Mouse (Mus musculus) brain, embryonic 14.5 days (tissue): ENCODE data around the gene En2. TPM values are rescaled to one million over a fixed set of nuclear protein-coding genes. Genes with fewer than 3 reads are reported as not detected.

Experiments
- DNase-seq: peaks from one replicate; pipeline ENCODE4 v3.0.0-alpha.2; 2011; ENCODE audit warnings: low read depth
- CTCF ChIP-seq: fragments of 200-500 bp; IDR thresholded peaks from 2 replicates; pipeline ENCODE4 v1.5.1; 2012; ENCODE audit warnings: inconsistent platforms, mild to moderate bottlenecking, moderate library complexity, borderline replicate concordance; ENCODE audit not compliant: insufficient read depth, insufficient read length; ENCODE audit errors: extremely low read depth
- POLR2A ChIP-seq: fragments of 200-500 bp; IDR thresholded peaks from 2 replicates; pipeline ENCODE4 v1.6.1; 2012; ENCODE audit warnings: mild to moderate bottlenecking, inconsistent platforms, borderline replicate concordance; ENCODE audit not compliant: poor library complexity, insufficient read depth, insufficient read length, severe bottlenecking; ENCODE audit errors: extremely low read depth
- polyA plus RNA-seq: library from polyadenylated mRNA; depleted of rRNA; stranded (reverse); fragments of >200 nt; gene quantifications from 2 replicates; pipeline ENCODE4 v1.2.3, GENCODE M21; 2012; rRNA removed

The En2 gene
- polyA plus RNA-seq, result 16.2 and 30.9 TPM in 2 replicates

GRCm38 (mm10) chr5:28165358-28166255 is at the start of gene En2:
TSS of gene En2 (plus strand) at chr5:28165694.
- no peak for TF ChIP-seq CTCF
- TF ChIP-seq POLR2A, result no peak
- peak; percentile 95 for DNase-seq

- TF ChIP-seq CTCF (no peak), POLR2A (no peak)
- DNase-seq, result peak; percentile 28
Observed at GRCm38 (mm10) chr5:28117251-28117880, 48.1 kb upstream of the En2 start.

DNA sequence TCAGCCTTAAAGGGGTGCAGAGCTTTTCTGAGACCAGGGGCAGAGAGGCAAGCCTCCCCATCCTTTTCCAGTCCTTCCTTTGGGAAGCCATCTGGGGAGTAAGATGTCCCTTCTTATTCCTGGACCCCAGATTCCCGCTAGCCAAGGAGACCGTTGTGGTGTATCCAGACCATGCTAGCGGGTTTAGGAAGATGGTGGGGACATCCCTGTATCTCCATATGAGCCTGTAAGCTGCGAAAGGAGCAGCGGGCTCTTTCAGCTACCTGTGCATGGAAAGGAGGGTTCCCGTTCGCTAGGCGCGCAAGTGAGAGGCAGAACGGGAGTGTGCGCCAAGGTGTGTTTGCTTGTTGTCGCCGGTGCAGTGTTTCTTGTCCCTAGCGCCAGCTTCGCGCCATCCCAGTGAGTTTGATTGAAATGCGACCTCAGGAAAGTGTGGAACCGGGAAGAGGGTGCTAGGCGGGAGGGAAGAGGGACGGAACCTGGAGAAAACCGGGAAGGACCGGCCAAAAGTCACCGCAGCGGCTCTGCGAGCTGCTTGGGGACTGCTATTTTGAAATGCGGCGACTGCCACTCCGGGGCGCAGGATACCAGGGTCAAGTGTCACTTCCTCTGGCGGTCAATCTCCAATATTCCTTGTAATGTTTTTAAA is 47.5 kb upstream of the En2 start:
- no peak for TF ChIP-seq CTCF
- no peak for TF ChIP-seq POLR2A
- DNase-seq, result peak; percentile 36

DNA sequence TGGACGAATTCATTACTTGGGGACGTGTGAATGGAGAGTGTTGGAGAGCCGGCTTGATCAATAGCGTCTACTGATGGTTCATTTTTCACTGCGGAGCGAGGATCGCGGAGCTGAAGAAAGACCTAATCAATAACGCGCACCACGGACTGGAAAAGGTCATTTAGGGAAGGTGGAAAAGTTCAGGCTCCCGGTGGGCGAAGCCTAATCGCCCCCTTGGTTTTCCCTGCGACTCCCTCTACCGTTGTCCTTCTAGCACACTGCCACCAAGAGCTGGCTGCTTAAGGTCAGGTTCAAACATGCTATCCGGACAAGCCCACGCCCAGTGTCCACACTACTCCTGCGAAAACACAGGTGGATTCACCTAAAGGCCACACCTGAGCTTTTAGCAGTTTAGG is 47.0 kb upstream of the En2 start:
- no peak for DNase-seq
- TF ChIP-seq CTCF, result no peak

DNA sequence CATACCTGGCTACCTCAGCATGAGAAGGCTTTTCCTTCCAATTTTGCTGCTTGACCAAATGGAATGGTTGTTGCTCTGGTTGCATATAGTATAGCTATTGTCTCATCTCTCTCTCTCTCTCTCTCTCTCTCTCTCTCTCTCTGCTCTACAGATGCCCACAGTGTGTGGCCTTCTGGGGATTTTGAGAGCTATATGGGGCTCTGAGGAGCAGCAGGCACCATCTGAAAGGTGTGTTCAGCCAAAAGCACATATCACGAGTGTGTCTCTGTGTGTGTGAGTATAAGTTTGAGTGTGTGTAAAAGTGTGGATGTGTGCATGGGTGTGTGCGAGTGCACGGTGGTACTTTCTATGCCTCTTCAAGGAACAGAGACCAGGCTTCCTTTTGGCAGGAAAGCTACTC is 45.9 kb upstream of the En2 start:
- TF ChIP-seq POLR2A (no peak), CTCF (no peak)
- DNase-seq, result peak; percentile 8

- TF ChIP-seq CTCF, result peak; percentile 69
- TF ChIP-seq POLR2A, result no peak
- DNase-seq, result peak; percentile 90
Observed at GRCm38 (mm10) chr5:28122491-28123454, 42.7 kb upstream of the En2 start.

DNA sequence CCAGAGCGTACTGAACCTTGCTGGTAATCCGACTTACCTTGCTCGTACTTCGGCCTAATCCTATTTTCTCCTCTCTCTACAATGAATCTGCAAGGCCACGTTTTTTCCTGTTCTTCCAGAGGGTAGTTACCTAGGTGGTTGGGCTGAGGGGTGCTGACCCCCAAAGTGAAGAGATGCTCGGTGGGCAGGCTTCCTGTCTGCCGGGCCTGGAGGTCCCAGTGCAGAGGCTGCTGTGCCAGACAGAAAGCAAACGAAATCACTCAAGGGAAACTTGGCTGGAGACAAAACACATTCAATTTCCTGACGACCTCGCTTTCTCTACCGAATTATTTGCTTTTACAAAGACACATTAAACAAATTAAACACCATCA is 42.1 kb upstream of the En2 start:
- TF ChIP-seq CTCF (no peak), POLR2A (no peak)
- DNase-seq, result no peak

DNA sequence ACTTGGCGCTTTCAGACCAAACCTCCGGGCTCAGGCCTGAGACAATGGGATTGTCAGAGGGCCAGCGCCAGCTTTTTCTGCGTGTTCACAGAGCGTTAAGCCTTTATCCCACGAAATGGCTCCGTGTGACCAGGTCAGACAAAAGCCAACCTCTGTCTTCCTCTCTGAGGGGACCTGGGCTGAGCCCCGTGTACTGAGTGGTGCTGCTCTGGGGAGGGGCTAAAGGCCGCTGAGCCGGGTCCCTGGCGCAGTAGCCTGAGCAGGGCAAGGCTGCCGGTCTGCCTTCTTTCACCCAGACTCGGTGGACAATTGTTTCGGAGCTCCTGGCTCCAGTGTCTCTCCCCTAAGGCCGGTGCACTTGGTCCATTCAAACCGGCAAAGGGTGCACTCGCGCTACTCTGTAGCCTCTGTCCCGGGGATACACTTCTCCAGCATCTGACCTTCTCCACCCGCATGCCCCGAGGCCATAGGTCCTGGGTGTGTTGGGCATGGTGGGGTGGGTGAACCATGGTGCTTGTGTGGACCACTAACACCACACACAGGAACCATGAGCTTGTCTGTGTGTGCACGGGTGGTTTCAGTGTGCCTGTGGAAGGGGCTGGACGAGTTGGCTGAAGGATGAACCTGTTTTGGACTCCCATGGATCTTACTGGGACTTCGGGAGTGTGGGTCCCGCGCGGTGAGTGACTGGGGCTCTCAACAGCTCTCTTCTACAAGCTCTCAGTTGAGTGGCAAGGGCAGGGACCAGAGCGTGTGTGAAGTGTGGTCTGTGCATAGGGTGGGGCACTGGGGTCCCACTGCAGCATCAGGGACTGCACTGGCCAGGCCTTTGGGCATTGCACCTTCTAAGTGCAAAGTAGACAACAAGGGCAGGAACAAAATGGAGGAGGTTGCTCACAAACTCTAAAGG is 40.9 kb upstream of the En2 start:
- peak; percentile 58 for DNase-seq

GRCm38 (mm10) chr5:28128851-28129250 is 36.6 kb upstream of the En2 start:
- TF ChIP-seq POLR2A, result no peak
- no peak for TF ChIP-seq CTCF
- DNase-seq, result peak; percentile 8

More for the DNA sequence above, 40.9 kb upstream of the En2 start:
- TF ChIP-seq CTCF, result no peak
- TF ChIP-seq POLR2A, result no peak

DNA sequence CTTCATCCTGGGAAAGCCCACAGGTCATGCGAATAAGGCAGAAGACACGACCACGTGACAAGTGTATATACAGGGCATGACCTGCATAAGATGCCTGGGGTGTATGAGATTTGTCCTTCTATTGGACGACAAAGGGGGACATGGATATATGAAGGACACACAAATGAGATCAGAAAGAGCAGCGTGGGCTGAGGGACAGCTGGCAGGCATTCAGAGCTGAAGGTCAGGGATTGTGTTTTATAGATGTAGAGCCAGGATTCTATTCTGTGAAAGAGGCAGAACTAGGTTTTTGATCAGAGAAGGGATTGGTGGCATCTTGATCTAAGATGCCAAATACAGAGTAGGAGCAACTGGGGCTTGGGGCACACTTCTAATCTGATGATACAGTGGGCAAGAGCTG is 33.3 kb upstream of the En2 start:
- TF ChIP-seq CTCF (no peak), POLR2A (no peak)
- no peak for DNase-seq

DNA sequence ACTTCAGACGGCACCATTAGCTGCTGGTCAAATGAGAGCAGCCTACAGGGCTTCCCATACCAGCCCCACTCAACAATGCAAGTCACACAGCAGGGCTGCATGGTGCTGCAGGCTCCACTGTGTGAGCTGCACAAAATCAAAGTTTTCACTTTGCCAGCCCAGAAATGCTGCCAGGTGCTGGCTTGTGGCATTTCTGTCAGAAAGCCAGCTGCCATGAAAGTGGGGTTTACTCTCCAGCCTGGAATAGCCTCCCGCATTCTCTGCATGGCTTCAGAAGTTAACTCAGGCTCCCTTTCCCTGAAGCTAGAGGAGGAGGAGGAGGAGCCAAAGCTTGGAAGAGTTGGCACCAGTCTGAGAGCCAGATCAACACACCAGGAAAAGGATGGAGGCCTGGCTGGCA is 29.1 kb upstream of the En2 start:
- TF ChIP-seq POLR2A, result no peak
- TF ChIP-seq CTCF, result no peak
- peak; percentile 64 for DNase-seq
